19 mouse cellular contexts compared by ENCODE assay signal in the genomic region with DNA sequence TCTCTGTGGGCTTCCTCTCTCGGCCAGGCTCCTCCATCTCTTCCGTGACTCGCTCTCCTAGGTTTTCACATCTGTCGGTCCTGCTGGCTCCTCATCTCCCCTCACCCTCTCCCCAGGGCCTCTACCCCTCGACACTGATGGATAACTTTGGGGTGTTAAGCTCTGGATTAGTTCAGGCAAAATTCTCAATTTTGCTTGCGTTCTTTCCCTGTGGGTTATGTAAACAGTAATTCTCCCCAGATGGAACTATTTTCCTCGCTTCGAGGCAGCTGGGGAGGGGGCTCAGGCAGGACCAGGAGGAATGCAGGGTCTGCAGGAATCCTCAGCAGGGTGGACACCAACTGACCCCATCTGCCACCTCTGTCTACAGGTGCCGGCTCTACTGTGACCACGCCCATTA. TPM values are rescaled to one million over a fixed set of nuclear protein-coding genes. Genes with fewer than 3 reads are reported as not detected.
DNase-seq lines count a peak whose midpoint lies in the region; ATAC-seq and TF ChIP-seq lines count a peak whose summit lies in the region.
"Had no signal": no experiment of that assay in that cellular context is flagged by ENCODE, and none has a peak within 500 bp of the region (broad histone marks: within the 10 kb centered on the region; RNA-seq: fewer than 3 reads in every experiment).

No protein-coding gene starts in this region.

- TF ChIP-seq CTCF in intestine, postnatal 0 days (IDR thresholded peaks at IDR 0.05; ENCODE audit: low read depth), result no peak

- peak overlapping the region; percentile 21; the same call in 1 of the 2 replicates for H3K9ac ChIP-seq in intestine, embryonic 14.5 days (ENCODE audit: low read length)
- no peak overlapping the region for H3K9ac ChIP-seq in intestine, postnatal 0 days (ENCODE audit: low read depth, low read length)
- H3K9ac ChIP-seq in embryonic facial prominence, embryonic 12.5 days, result peak overlapping the region; percentile 19; the same call in 1 of the 2 replicates
- peak overlapping the region; percentile 53 for H3K9ac ChIP-seq in intestine, embryonic 16.5 days (ENCODE audit: low read depth, low read length)
- H3K9ac ChIP-seq in stomach, embryonic 15.5 days, result no peak overlapping the region
- H3K9ac ChIP-seq: hindbrain, embryonic 15.5 days; limb, embryonic 15.5 days had no signal

- no peak overlapping the region for H3K4me3 ChIP-seq in intestine, embryonic 14.5 days (ENCODE audit: low read depth, low read length)
- H3K4me3 ChIP-seq in intestine, postnatal 0 days (ENCODE audit: low read depth, low read length), result no peak overlapping the region
- H3K4me3 ChIP-seq in embryonic facial prominence, embryonic 12.5 days, result no peak overlapping the region
- H3K4me3 ChIP-seq in intestine, embryonic 16.5 days (ENCODE audit: low read length), result no peak overlapping the region
- H3K4me3 ChIP-seq in stomach, embryonic 15.5 days (replicated peaks), result no peak overlapping the region
- H3K4me3 ChIP-seq: hindbrain, embryonic 15.5 days; limb, embryonic 15.5 days had no signal

- peaks cover 22% of the 10 kb centered on the region for H3K4me1 ChIP-seq in intestine, embryonic 14.5 days (replicated peaks; ENCODE audit: control insufficient read depth, insufficient read depth, low read length)
- H3K4me1 ChIP-seq in intestine, postnatal 0 days (replicated peaks; ENCODE audit: control insufficient read depth, insufficient read depth, low read length), result peaks cover 3% of the 10 kb centered on the region; the same call in 1 of the 2 replicates
- H3K4me1 ChIP-seq in embryonic facial prominence, embryonic 12.5 days, result peaks cover 26% of the 10 kb centered on the region
- H3K4me1 ChIP-seq in intestine, embryonic 16.5 days (ENCODE audit: control insufficient read depth, insufficient read depth, low read length), result peaks cover 27% of the 10 kb centered on the region
- peaks cover 31% of the 10 kb centered on the region for H3K4me1 ChIP-seq in stomach, embryonic 15.5 days

- peak overlapping the region; percentile 31 for H3K4me2 ChIP-seq in intestine, embryonic 14.5 days (ENCODE audit: low read length)
- no peak overlapping the region for H3K4me2 ChIP-seq in intestine, postnatal 0 days (replicated peaks; ENCODE audit: low read depth)
- peak overlapping the region; percentile 23 for H3K4me2 ChIP-seq in embryonic facial prominence, embryonic 12.5 days (replicated peaks)
- no peak overlapping the region; the same call in 1 of the 2 replicates for H3K4me2 ChIP-seq in intestine, embryonic 16.5 days (ENCODE audit: low read depth, low read length)
- H3K4me2 ChIP-seq in stomach, embryonic 15.5 days, result peak overlapping the region; percentile 14; the same call in 1 of the 2 replicates
- H3K4me2 ChIP-seq: hindbrain, embryonic 15.5 days; limb, embryonic 15.5 days had no signal

- no peaks in the 10 kb centered on the region for H3K9me3 ChIP-seq in intestine, embryonic 14.5 days (ENCODE audit: control insufficient read depth, low read length)
- no peaks in the 10 kb centered on the region for H3K9me3 ChIP-seq in intestine, postnatal 0 days (ENCODE audit: control insufficient read depth)
- H3K9me3 ChIP-seq in embryonic facial prominence, embryonic 12.5 days, result no peaks in the 10 kb centered on the region
- H3K9me3 ChIP-seq in intestine, embryonic 16.5 days (ENCODE audit: control insufficient read depth, low read length), result no peaks in the 10 kb centered on the region
- H3K9me3 ChIP-seq in stomach, embryonic 15.5 days, result no peaks in the 10 kb centered on the region
- H3K9me3 ChIP-seq: hindbrain, embryonic 15.5 days; limb, embryonic 15.5 days; megakaryocyte, embryonic 14.5 days had no signal

- peak; percentile 52 for DNase-seq in intestine, embryonic 14.5 days (ENCODE audit: low spot score)
- no peak for DNase-seq in frontal cortex, postnatal 10 days (ENCODE audit: low spot score in 2 of 2)
- DNase-seq in retina, embryonic 14.5 days (ENCODE audit: low spot score), result no peak
- DNase-seq: B cell, adult 2 months; cerebellum, adult 18-20 months; gastrocnemius, postnatal 10 days; heart, adult 11 months; heart, postnatal 36 days; kidney, postnatal 36 days; thymus, adult 2 months had no signal

- no peaks in the 10 kb centered on the region for H3K27me3 ChIP-seq in intestine, embryonic 14.5 days (replicated peaks; ENCODE audit: control insufficient read depth, insufficient read depth, low read length)
- H3K27me3 ChIP-seq in intestine, postnatal 0 days (replicated peaks; ENCODE audit: control insufficient read depth, insufficient read depth, low read length), result peaks cover 22% of the 10 kb centered on the region
- H3K27me3 ChIP-seq in embryonic facial prominence, embryonic 12.5 days, result 0 out of 2 replicates have a peak, but pooled peaks cover 6% of the 10 kb centered on the region
- no peaks in the 10 kb centered on the region; the same call in 1 of the 2 replicates for H3K27me3 ChIP-seq in intestine, embryonic 16.5 days (replicated peaks; ENCODE audit: control insufficient read depth, insufficient read depth, low read length)
- no peaks in the 10 kb centered on the region for H3K27me3 ChIP-seq in stomach, embryonic 15.5 days (replicated peaks)
- H3K27me3 ChIP-seq: hindbrain, embryonic 15.5 days; limb, embryonic 15.5 days had no signal

- WGBS in intestine, embryonic 14.5 days, result 25% methylated on average over 10 of the region's 10 CpGs
- 43% methylated on average over 10 of the region's 10 CpGs for WGBS in intestine, postnatal 0 days
- WGBS in embryonic facial prominence, embryonic 12.5 days, result 24% methylated on average over 10 of the region's 10 CpGs
- 40% methylated on average over 10 of the region's 10 CpGs for WGBS in intestine, embryonic 16.5 days
- WGBS in stomach, embryonic 15.5 days, result 30% methylated on average over 10 of the region's 10 CpGs

- ATAC-seq in intestine, embryonic 14.5 days (replicated peaks; ENCODE audit: low FRiP score, low TSS enrichment, low read depth), result no peak
- ATAC-seq in intestine, postnatal 0 days, result no peak
- no peak for ATAC-seq in embryonic facial prominence, embryonic 12.5 days (ENCODE audit: insufficient number of reproducible peaks, insufficient read depth, low FRiP score, low TSS enrichment)
- no peak for ATAC-seq in intestine, embryonic 16.5 days
- ATAC-seq in stomach, embryonic 15.5 days (ENCODE audit: insufficient read depth, low FRiP score, low read depth), result no peak

- H3K27ac ChIP-seq in intestine, embryonic 14.5 days (ENCODE audit: low read depth), result peak overlapping the region; percentile 65
- H3K27ac ChIP-seq in intestine, postnatal 0 days (ENCODE audit: low read depth, low read length), result no peak overlapping the region
- H3K27ac ChIP-seq in embryonic facial prominence, embryonic 12.5 days, result peak overlapping the region; percentile 80
- no peak overlapping the region for H3K27ac ChIP-seq in intestine, embryonic 16.5 days (ENCODE audit: low read length)
- no peak overlapping the region for H3K27ac ChIP-seq in stomach, embryonic 15.5 days
- H3K27ac ChIP-seq: hindbrain, embryonic 15.5 days; limb, embryonic 15.5 days had no signal

- H3K36me3 ChIP-seq in intestine, embryonic 14.5 days (ENCODE audit: control insufficient read depth, insufficient read depth, low read length), result no peaks in the 10 kb centered on the region
- H3K36me3 ChIP-seq in intestine, postnatal 0 days (ENCODE audit: control insufficient read depth, insufficient read depth), result no peaks in the 10 kb centered on the region
- no peaks in the 10 kb centered on the region for H3K36me3 ChIP-seq in embryonic facial prominence, embryonic 12.5 days
- H3K36me3 ChIP-seq in intestine, embryonic 16.5 days (ENCODE audit: control insufficient read depth, insufficient read depth, low read length), result no peaks in the 10 kb centered on the region
- no peaks in the 10 kb centered on the region for H3K36me3 ChIP-seq in stomach, embryonic 15.5 days
- H3K36me3 ChIP-seq: hindbrain, embryonic 15.5 days; limb, embryonic 15.5 days had no signal

RNA-seq across cellular contexts. Expression of a gene that starts 2.0 kb away (rescaled TPM):
- 0.80 and 0.83 TPM in 2 replicates for polyA plus RNA-seq in intestine, embryonic 14.5 days (2014; fragmentation: Nextera tagmentation; extraction: Ambion mirVana)
- 0.10 and 0.20 TPM in 2 replicates for polyA plus RNA-seq in intestine, postnatal 0 days (2015; fragmentation: Nextera tagmentation; extraction: Ambion mirVana)
- polyA plus RNA-seq in embryonic facial prominence, embryonic 12.5 days (2016; fragmentation: Nextera tagmentation; extraction: Ambion mirVana), result 0.67 and 0.73 TPM in 2 replicates
- 0.34 and 0.53 TPM in 2 replicates for polyA plus RNA-seq in intestine, embryonic 16.5 days (2015; fragmentation: Nextera tagmentation; extraction: Ambion mirVana)
- polyA plus RNA-seq in stomach, embryonic 15.5 days (2015; fragmentation: Nextera tagmentation; extraction: Ambion mirVana), result 0.70 and 1.0 TPM in 2 replicates
- polyA plus RNA-seq: heart, embryonic 14.5 days; liver, embryonic 16.5 days had no signal

RNA-seq across cellular contexts. Expression of a gene that starts 8.4 kb away (rescaled TPM):
- 4.8 and 6.0 TPM in 2 replicates for polyA plus RNA-seq in intestine, embryonic 14.5 days (2014; fragmentation: Nextera tagmentation; extraction: Ambion mirVana)
- polyA plus RNA-seq in intestine, postnatal 0 days (2015; fragmentation: Nextera tagmentation; extraction: Ambion mirVana), result 0.08 and 0.25 TPM in 2 replicates
- polyA plus RNA-seq in embryonic facial prominence, embryonic 12.5 days (2016; fragmentation: Nextera tagmentation; extraction: Ambion mirVana), result 2.9 and 3.1 TPM in 2 replicates
- 1.9 and 2.7 TPM in 2 replicates for polyA plus RNA-seq in intestine, embryonic 16.5 days (2015; fragmentation: Nextera tagmentation; extraction: Ambion mirVana)
- 3.6 and 4.5 TPM in 2 replicates for polyA plus RNA-seq in stomach, embryonic 15.5 days (2015; fragmentation: Nextera tagmentation; extraction: Ambion mirVana)

RNA-seq across cellular contexts. Expression of a gene that starts 13.8 kb away (rescaled TPM):
- 7.3 and 8.2 TPM in 2 replicates for polyA plus RNA-seq in intestine, embryonic 14.5 days (2014; fragmentation: Nextera tagmentation; extraction: Ambion mirVana)
- 2.1 and 2.7 TPM in 2 replicates for polyA plus RNA-seq in intestine, postnatal 0 days (2015; fragmentation: Nextera tagmentation; extraction: Ambion mirVana)
- polyA plus RNA-seq in embryonic facial prominence, embryonic 12.5 days (2016; fragmentation: Nextera tagmentation; extraction: Ambion mirVana), result 11.5 and 14.1 TPM in 2 replicates
- 4.1 and 5.3 TPM in 2 replicates for polyA plus RNA-seq in intestine, embryonic 16.5 days (2015; fragmentation: Nextera tagmentation; extraction: Ambion mirVana)
- 9.6 and 10.1 TPM in 2 replicates for polyA plus RNA-seq in stomach, embryonic 15.5 days (2015; fragmentation: Nextera tagmentation; extraction: Ambion mirVana)

RNA-seq across cellular contexts. Expression of a gene that starts 19.1 kb away (rescaled TPM):
- polyA plus RNA-seq in intestine, embryonic 14.5 days (2014; fragmentation: Nextera tagmentation; extraction: Ambion mirVana), result 3.7 and 4.0 TPM in 2 replicates
- polyA plus RNA-seq in intestine, postnatal 0 days (2015; fragmentation: Nextera tagmentation; extraction: Ambion mirVana), result 6.9 and 8.6 TPM in 2 replicates
- polyA plus RNA-seq in embryonic facial prominence, embryonic 12.5 days (2016; fragmentation: Nextera tagmentation; extraction: Ambion mirVana), result 6.9 and 11.5 TPM in 2 replicates
- polyA plus RNA-seq in intestine, embryonic 16.5 days (2015; fragmentation: Nextera tagmentation; extraction: Ambion mirVana), result 2.3 and 3.2 TPM in 2 replicates
- polyA plus RNA-seq in stomach, embryonic 15.5 days (2015; fragmentation: Nextera tagmentation; extraction: Ambion mirVana), result 2.8 and 4.4 TPM in 2 replicates

RNA-seq across cellular contexts. Expression of a gene that starts 19.6 kb away (rescaled TPM):
- polyA plus RNA-seq in intestine, embryonic 14.5 days (2014; fragmentation: Nextera tagmentation; extraction: Ambion mirVana), result 7.9 and 8.3 TPM in 2 replicates
- 2.9 and 3.6 TPM in 2 replicates for polyA plus RNA-seq in intestine, postnatal 0 days (2015; fragmentation: Nextera tagmentation; extraction: Ambion mirVana)
- 0.27 and 0.51 TPM in 2 replicates for polyA plus RNA-seq in embryonic facial prominence, embryonic 12.5 days (2016; fragmentation: Nextera tagmentation; extraction: Ambion mirVana)
- polyA plus RNA-seq in intestine, embryonic 16.5 days (2015; fragmentation: Nextera tagmentation; extraction: Ambion mirVana), result 18.4 and 21.7 TPM in 2 replicates
- polyA plus RNA-seq in stomach, embryonic 15.5 days (2015; fragmentation: Nextera tagmentation; extraction: Ambion mirVana), result 5.2 and 6.7 TPM in 2 replicates

Comparison
In these comparisons a context has a peak if more than half of its experiments do, and no peak if none do; other contexts are left out.
1. H3K27ac ChIP-seq: peak in intestine, embryonic 14.5 days (single experiment) and embryonic facial prominence, embryonic 12.5 days (single experiment); none in intestine, postnatal 0 days (single experiment), intestine, embryonic 16.5 days (single experiment) and stomach, embryonic 15.5 days (single experiment).
2. H3K4me2 ChIP-seq: peak in intestine, embryonic 14.5 days (single experiment), embryonic facial prominence, embryonic 12.5 days (single experiment) and stomach, embryonic 15.5 days (single experiment); none in intestine, postnatal 0 days (single experiment) and intestine, embryonic 16.5 days (single experiment).
3. H3K9ac ChIP-seq: peak in intestine, embryonic 14.5 days (single experiment), embryonic facial prominence, embryonic 12.5 days (single experiment) and intestine, embryonic 16.5 days (single experiment); none in intestine, postnatal 0 days (single experiment) and stomach, embryonic 15.5 days (single experiment).